Mouse (Mus musculus) MEL (cell line): Measurements from ENCODE around the gene Inpp5d. TPM values are rescaled to one million over a fixed set of nuclear protein-coding genes. Genes with fewer than 3 reads are reported as not detected.

Source experiments
- DNase-seq: peaks from one replicate; pipeline ENCODE4 v3.0.0; 2011; ENCODE audit warnings: low read depth, low spot score
- H3K27ac ChIP-seq: 2 replicates; pipeline ENCODE4 v1.5.1; 2012; ENCODE audit warnings: low read depth, mild to moderate bottlenecking, control low read depth, low read length, moderate library complexity; ENCODE audit not compliant: control insufficient read depth
- H3K27me3 ChIP-seq, 2 experiments: fragments of 150-350 bp in 1 of 2; sonication (generic) in 1 of 2; 2 replicates each; pipeline ENCODE4 v1.6.1; 2012; ENCODE audit warnings: low read length in 2 of 2, mild to moderate bottlenecking in 2 of 2, improper control_type of control experiment in 1 of 2, moderate library complexity in 1 of 2; ENCODE audit not compliant: insufficient read depth in 2 of 2, control insufficient read depth in 1 of 2
- H3K36me3 ChIP-seq, 2 experiments: 2 replicates each; pipeline ENCODE4 v1.6.1; 2012 to 2014; ENCODE audit warnings: low read length in 2 of 2, improper control_type of control experiment in 1 of 2, inconsistent platforms in 1 of 2, mild to moderate bottlenecking in 1 of 2; ENCODE audit not compliant: insufficient read depth in 2 of 2, control insufficient read depth in 1 of 2
- H3K4me1 ChIP-seq, 2 experiments: fragments of 150-350 bp in 1 of 2; sonication (generic) in 1 of 2; 2 replicates each; pipeline ENCODE4 v1.6.1; 2012; ENCODE audit warnings: low read length in 2 of 2, improper control_type of control experiment in 1 of 2, mild to moderate bottlenecking in 1 of 2; ENCODE audit not compliant: insufficient read depth in 2 of 2, control insufficient read depth in 1 of 2
- H3K4me3 ChIP-seq, 2 experiments: fragments of 150-350 bp in 1 of 2; sonication (generic) in 1 of 2; 2 replicates each; pipeline ENCODE4 v1.5.1; 2012; ENCODE audit warnings: low read depth in 2 of 2, low read length in 2 of 2, mild to moderate bottlenecking in 2 of 2, moderate library complexity in 2 of 2, control low read depth in 1 of 2, improper control_type of control experiment in 1 of 2; ENCODE audit not compliant: control insufficient read depth in 1 of 2, insufficient read depth in 1 of 2
- H3K79me2 ChIP-seq: 2 replicates; pipeline ENCODE4 v1.6.1; 2012; ENCODE audit warnings: mild to moderate bottlenecking, low read length, moderate library complexity; ENCODE audit not compliant: control insufficient read depth, poor library complexity, insufficient read depth
- H3K9ac ChIP-seq: 2 replicates; pipeline ENCODE4 v1.6.1; 2012; ENCODE audit warnings: low read depth, mild to moderate bottlenecking, control low read depth, low read length, moderate library complexity; ENCODE audit not compliant: control insufficient read depth, poor library complexity, severe bottlenecking
- H3K9me3 ChIP-seq: fragments of 150-350 bp; sonication (generic); replicated peaks from 2 replicates; pipeline ENCODE4 v1.6.1; 2012; ENCODE audit warnings: mild to moderate bottlenecking, low read length, improper control_type of control experiment, moderate library complexity; ENCODE audit not compliant: insufficient read depth
- CHD2 ChIP-seq: IDR thresholded peaks from 2 replicates; pipeline ENCODE4 v1.6.1; 2011; ENCODE audit warnings: low read length, improper control_type of control experiment
- E2F4 ChIP-seq: IDR thresholded peaks from 2 replicates; pipeline ENCODE4 v1.6.1; 2011; ENCODE audit warnings: low read depth, low read length, improper control_type of control experiment, borderline replicate concordance
- ETS1 ChIP-seq: IDR thresholded peaks from 2 replicates; pipeline ENCODE4 v1.6.1; 2012; ENCODE audit warnings: low read depth, mild to moderate bottlenecking, inconsistent platforms, low read length, improper control_type of control experiment, moderate library complexity
- GABPA ChIP-seq: IDR thresholded peaks from 2 replicates; pipeline ENCODE4 v1.6.1; 2012; ENCODE audit warnings: low read depth, mild to moderate bottlenecking, inconsistent platforms, low read length, improper control_type of control experiment, moderate library complexity
- GATA1 ChIP-seq: IDR thresholded peaks from 2 replicates; pipeline ENCODE4 v1.6.1; 2011; ENCODE audit warnings: low read depth, low read length, improper control_type of control experiment
- JUND ChIP-seq: IDR thresholded peaks from 2 replicates; pipeline ENCODE4 v1.6.1; 2011; ENCODE audit warnings: low read depth, mild to moderate bottlenecking, improper control_type of control experiment, low read length
- MAZ ChIP-seq: IDR thresholded peaks from 2 replicates; pipeline ENCODE4 v1.6.1; 2012; ENCODE audit warnings: low read depth, mild to moderate bottlenecking, inconsistent platforms, low read length, improper control_type of control experiment
- MXI1 ChIP-seq: IDR thresholded peaks from 2 replicates; pipeline ENCODE4 v1.6.1; 2011; ENCODE audit warnings: mild to moderate bottlenecking, low read depth, low read length, improper control_type of control experiment
- MYC ChIP-seq: IDR thresholded peaks from 2 replicates; pipeline ENCODE4 v1.6.1; 2011; ENCODE audit warnings: low read depth, mild to moderate bottlenecking, low read length, improper control_type of control experiment, moderate library complexity
- NELFE ChIP-seq: IDR thresholded peaks from 2 replicates; pipeline ENCODE4 v1.6.1; 2011; ENCODE audit warnings: low read depth, low read length, improper control_type of control experiment
- POLR2A ChIP-seq, 2 experiments: IDR thresholded peaks; 2 replicates each; pipeline ENCODE4 v1.6.1; 2011 to 2012; ENCODE audit warnings: low read length in 2 of 2, mild to moderate bottlenecking in 2 of 2, control low read depth in 1 of 2, improper control_type of control experiment in 1 of 2, low read depth in 1 of 2, moderate library complexity in 1 of 2; ENCODE audit not compliant: control insufficient read depth in 1 of 2, insufficient read depth in 1 of 2, poor library complexity in 1 of 2
- POLR2AphosphoS5 ChIP-seq: IDR thresholded peaks from 2 replicates; pipeline ENCODE4 v1.6.1; 2012; ENCODE audit warnings: low read depth, borderline replicate concordance, mild to moderate bottlenecking, inconsistent platforms, low read length, moderate library complexity, mixed read lengths
- RAD21 ChIP-seq: IDR thresholded peaks from 2 replicates; pipeline ENCODE4 v1.6.1; 2011; ENCODE audit warnings: mild to moderate bottlenecking, low read depth, low read length, improper control_type of control experiment
- RCOR1 ChIP-seq: IDR thresholded peaks from 2 replicates; pipeline ENCODE4 v1.6.1; 2012; ENCODE audit warnings: low read depth, mild to moderate bottlenecking, inconsistent platforms, low read length, improper control_type of control experiment
- TAL1 ChIP-seq: IDR thresholded peaks from 2 replicates; pipeline ENCODE4 v1.6.1; 2012; ENCODE audit warnings: mild to moderate bottlenecking, inconsistent platforms, low read length, moderate library complexity, mixed read lengths
- TBP ChIP-seq: IDR thresholded peaks from 2 replicates; pipeline ENCODE4 v1.8.0; 2011; ENCODE audit warnings: low read depth, low read length, improper control_type of control experiment
- USF2 ChIP-seq, 2 experiments: IDR thresholded peaks; 2 replicates each; pipeline ENCODE4 v1.6.1; 2011 to 2012; ENCODE audit warnings: improper control_type of control experiment in 2 of 2, low read length in 2 of 2, borderline replicate concordance in 1 of 2, inconsistent platforms in 1 of 2, low read depth in 1 of 2, mild to moderate bottlenecking in 1 of 2; ENCODE audit not compliant: insufficient read depth in 1 of 2
- ZC3H11A ChIP-seq: IDR thresholded peaks from 2 replicates; pipeline ENCODE4 v1.6.1; 2012; ENCODE audit warnings: low read depth, mild to moderate bottlenecking, inconsistent platforms, low read length, improper control_type of control experiment
- ZNF384 ChIP-seq: IDR thresholded peaks from 2 replicates; pipeline ENCODE4 v1.6.1; 2012; ENCODE audit warnings: low read depth, mild to moderate bottlenecking, inconsistent platforms, low read length, improper control_type of control experiment
- polyA plus RNA-seq, 2 experiments: library from polyadenylated mRNA; stranded (reverse) in 1 of 2; unstranded in 1 of 2; fragments of >175 nt in 1 of 2; fragments of >200 nt in 1 of 2; gene quantifications; 2 replicates each; pipeline versions ENCODE4 v1.2.1 to v1.2.4; 2012; ENCODE audit warnings: low replicate concordance in 2 of 2, low read depth in 1 of 2; ENCODE audit not compliant: insufficient read length in 2 of 2, insufficient read depth in 1 of 2, missing spikeins in 1 of 2
- total RNA-seq: library from RNA; depleted of rRNA; stranded (reverse); fragments of 300-350 nt; gene quantifications from 2 replicates; pipeline ENCODE4 v1.2.3, GENCODE M21; 2012

The Inpp5d gene
- total and polyA plus RNA-seq, 3 experiments, result 69.4 to 71.3 TPM; not detected in 1

DNA sequence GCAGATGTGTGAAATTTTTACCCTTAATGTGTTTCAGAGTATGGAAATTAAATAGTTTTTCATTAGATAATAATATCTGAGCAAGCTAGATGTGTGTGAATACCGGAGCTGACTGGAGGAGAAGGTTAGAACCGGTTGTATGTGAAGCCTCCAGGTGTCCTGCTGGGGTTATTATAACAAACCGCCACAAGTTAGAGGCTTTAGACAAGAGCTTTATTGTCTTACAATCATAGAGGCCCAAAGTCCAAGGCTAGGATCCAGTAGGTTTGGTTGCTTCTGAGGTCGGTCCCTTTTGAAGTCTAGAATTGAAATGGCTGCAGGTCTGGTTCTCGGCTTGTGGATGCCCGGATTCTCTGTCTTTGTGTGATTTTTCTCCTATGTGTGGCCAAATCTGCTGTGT is 41.1 kb upstream of the Inpp5d start:
- Histone ChIP-seq H3K4me1 (no peaks in the 10 kb centered on the region), H3K27me3 (peaks cover 0 to 6% of the 10 kb centered on the region in 2 experiments; a peak in 3 of 4 replicates), H3K4me3 (no peak overlapping the region), H3K9me3 (no peaks in the 10 kb centered on the region), H3K36me3 (no peaks in the 10 kb centered on the region), H3K27ac (no peak overlapping the region), H3K79me2 (no peaks in the 10 kb centered on the region), H3K9ac (no peak overlapping the region)
- no peak for DNase-seq
- TF ChIP-seq MAZ (no peak), ZC3H11A (no peak), MYC (no peak), POLR2AphosphoS5 (no peak), POLR2A (IDR thresholded peaks at IDR 0.05; ENCODE audit: control insufficient read depth in 1 of 2, insufficient read depth in 1 of 2, low read depth in 1 of 2, low read length in 2 of 2, poor library complexity in 1 of 2) (no peak), TAL1 (no peak), JUND (no peak), USF2 (IDR thresholded peaks at IDR 0.05; ENCODE audit: borderline replicate concordance in 1 of 2, insufficient read depth in 1 of 2, low read depth in 1 of 2, low read length in 2 of 2) (no peak), GATA1 (no peak)

GRCm38 (mm10) chr1:87580824-87581223 is 39.3 kb upstream of the Inpp5d start:
- Histone ChIP-seq H3K36me3 (no peaks in the 10 kb centered on the region), H3K4me3 (no peak overlapping the region), H3K9ac (no peak overlapping the region), H3K4me1 (no peaks in the 10 kb centered on the region), H3K79me2 (no peaks in the 10 kb centered on the region), H3K27me3 (peaks cover 0 to 5% of the 10 kb centered on the region in 2 experiments; a peak in 3 of 4 replicates), H3K27ac (no peak overlapping the region), H3K9me3 (no peaks in the 10 kb centered on the region)
- TF ChIP-seq RAD21 (peak; percentile 5), CHD2 (no peak)
- DNase-seq, result peak; percentile 28

GRCm38 (mm10) chr1:87589162-87589561 is 30.9 kb upstream of the Inpp5d start:
- Histone ChIP-seq H3K36me3 (no peaks in the 10 kb centered on the region), H3K9ac (no peak overlapping the region), H3K79me2 (no peaks in the 10 kb centered on the region), H3K4me3 (no peak overlapping the region), H3K27ac (no peak overlapping the region), H3K4me1 (no peaks in the 10 kb centered on the region), H3K9me3 (no peaks in the 10 kb centered on the region), H3K27me3 (no peaks in the 10 kb centered on the region; a peak in 2 of 4 replicates)
- no peak for DNase-seq
- TF ChIP-seq ETS1 (no peak), MXI1 (no peak), RCOR1 (no peak), RAD21 (no peak), ZNF384 (no peak), NELFE (no peak), E2F4 (no peak), GABPA (no peak), USF2 (IDR thresholded peaks at IDR 0.05; ENCODE audit: borderline replicate concordance in 1 of 2, insufficient read depth in 1 of 2, low read depth in 1 of 2, low read length in 2 of 2) (no peak), TBP (no peak), MYC (no peak), MAZ (no peak), CHD2 (no peak)
